Mouse (Mus musculus): Measurements from ENCODE around the gene Acly. TPM values are rescaled to one million over a fixed set of nuclear protein-coding genes. Genes with fewer than 3 reads are reported as not detected.

Acly gene
- polyA plus RNA-seq, 1 experiment, result 62.3 TPM

DNA sequence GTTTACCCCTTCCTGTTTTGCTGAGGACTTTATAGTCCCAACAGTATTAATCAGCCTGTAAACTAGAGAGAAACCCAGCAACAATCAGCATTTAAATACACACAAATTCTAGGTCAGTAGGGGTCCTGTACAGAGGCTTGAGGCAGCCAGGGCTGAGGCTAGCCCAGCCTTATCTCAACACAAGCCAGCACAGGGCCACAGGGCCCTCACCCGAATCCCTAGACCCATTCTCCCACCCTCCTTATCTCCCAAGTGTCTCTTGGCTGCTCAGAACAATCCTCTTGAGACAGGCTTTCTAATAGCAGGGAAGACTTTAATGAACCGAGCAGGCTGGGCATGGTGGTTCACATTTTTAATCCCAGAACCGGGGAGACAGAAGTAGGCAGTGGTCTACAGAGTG is 27.6 kb downstream of the Acly start:
- no peak overlapping the region for H3K27ac ChIP-seq (ENCODE audit: insufficient read depth, low read depth, low read length)
- H3K4me3 ChIP-seq (ENCODE audit: insufficient read depth, low read length), result no peak overlapping the region
- TF ChIP-seq POLR2A (IDR thresholded peaks at IDR 0.05; ENCODE audit: borderline replicate concordance, low read depth, low read length), result no peak
- no peak for TF ChIP-seq CTCF (IDR thresholded peaks at IDR 0.05; ENCODE audit: low read depth, low read length)
- H3K4me1 ChIP-seq (ENCODE audit: control insufficient read depth, insufficient read depth, low read length), result no peaks in the 10 kb centered on the region

DNA sequence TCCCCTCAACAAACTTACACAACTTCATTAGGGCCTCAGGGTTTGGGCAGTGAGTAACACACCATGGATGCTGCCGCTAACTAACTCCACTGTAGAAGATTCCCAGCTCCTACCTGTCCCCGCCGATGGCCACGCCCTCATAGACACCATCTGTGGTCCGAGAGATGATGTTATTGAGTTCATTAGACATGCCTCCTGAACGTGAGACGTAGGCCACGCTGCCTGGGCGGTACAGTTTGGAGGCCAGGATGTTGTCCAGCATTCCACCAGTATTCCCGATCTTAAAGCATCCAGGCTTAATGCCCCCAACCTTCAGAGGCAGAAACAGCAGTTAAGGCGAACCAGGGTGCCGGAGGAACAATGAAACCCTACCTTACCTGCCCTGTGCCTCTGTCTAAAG is 34.0 kb downstream of the Acly start:
- Histone ChIP-seq H3K4me3 (ENCODE audit: insufficient read depth, low read length) (no peak overlapping the region), H3K4me1 (ENCODE audit: control insufficient read depth, insufficient read depth, low read length) (no peaks in the 10 kb centered on the region), H3K27ac (ENCODE audit: insufficient read depth, low read depth, low read length) (no peak overlapping the region)
- TF ChIP-seq CTCF (IDR thresholded peaks at IDR 0.05; ENCODE audit: low read depth, low read length) (no peak), POLR2A (IDR thresholded peaks at IDR 0.05; ENCODE audit: borderline replicate concordance, low read depth, low read length) (no peak)

- H3K27ac ChIP-seq (ENCODE audit: insufficient read depth, low read depth, low read length), result no peak overlapping the region
- TF ChIP-seq CTCF (IDR thresholded peaks at IDR 0.05; ENCODE audit: low read depth, low read length) (no peak), POLR2A (IDR thresholded peaks at IDR 0.05; ENCODE audit: borderline replicate concordance, low read depth, low read length) (no peak)
- H3K4me1 ChIP-seq (ENCODE audit: control insufficient read depth, insufficient read depth, low read length), result no peaks in the 10 kb centered on the region
- no peak overlapping the region for H3K4me3 ChIP-seq (ENCODE audit: insufficient read depth, low read length)
These were observed 36.8 kb downstream of the Acly start for GRCm38 (mm10) chr11:100490951-100491350.

GRCm38 (mm10) chr11:100485801-100486538 is 41.8 kb downstream of the Acly start:
- Histone ChIP-seq H3K4me3 (ENCODE audit: insufficient read depth, low read length) (no peak overlapping the region), H3K27ac (ENCODE audit: insufficient read depth, low read depth, low read length) (no peak overlapping the region), H3K4me1 (ENCODE audit: control insufficient read depth, insufficient read depth, low read length) (peaks cover 6% of the 10 kb centered on the region)
- TF ChIP-seq POLR2A (IDR thresholded peaks at IDR 0.05; ENCODE audit: borderline replicate concordance, low read depth, low read length) (no peak), CTCF (IDR thresholded peaks at IDR 0.05; ENCODE audit: low read depth, low read length) (no peak; the same call in 1 of the 2 replicates)

GRCm38 (mm10) chr11:100484461-100484860 is 43.3 kb downstream of the Acly start:
- Histone ChIP-seq H3K27ac (ENCODE audit: insufficient read depth, low read depth, low read length) (no peak overlapping the region), H3K4me3 (ENCODE audit: insufficient read depth, low read length) (no peak overlapping the region), H3K4me1 (ENCODE audit: control insufficient read depth, insufficient read depth, low read length) (peaks cover 10% of the 10 kb centered on the region)
- TF ChIP-seq POLR2A (IDR thresholded peaks at IDR 0.05; ENCODE audit: borderline replicate concordance, low read depth, low read length) (no peak), CTCF (IDR thresholded peaks at IDR 0.05; ENCODE audit: low read depth, low read length) (no peak)

DNA sequence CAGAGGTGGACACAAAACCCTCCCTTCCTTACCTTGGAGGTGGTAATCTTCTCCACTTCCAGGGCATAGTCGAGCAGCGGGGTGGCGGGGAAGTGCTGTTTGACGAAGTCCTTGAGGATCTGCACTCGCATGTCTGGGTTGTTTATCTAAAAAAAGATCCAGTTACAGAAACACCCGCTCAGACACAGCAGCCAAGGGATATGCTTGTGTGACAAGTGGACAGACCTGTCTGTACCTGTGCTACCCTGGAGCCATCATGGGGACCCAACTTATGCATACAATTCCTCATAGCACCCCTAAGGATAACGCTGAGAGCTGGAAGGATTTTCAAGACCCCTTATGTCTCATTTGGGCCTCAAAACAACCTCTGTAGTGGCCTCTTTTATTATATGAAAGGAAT is 48.6 kb downstream of the Acly start:
- TF ChIP-seq POLR2A (IDR thresholded peaks at IDR 0.05; ENCODE audit: borderline replicate concordance, low read depth, low read length), result no peak
- TF ChIP-seq CTCF (IDR thresholded peaks at IDR 0.05; ENCODE audit: low read depth, low read length), result no peak

GRCm38 (mm10) chr11:100476281-100476680 is 51.5 kb downstream of the Acly start:
- H3K4me1 ChIP-seq (ENCODE audit: control insufficient read depth, insufficient read depth, low read length), result peaks cover 10% of the 10 kb centered on the region
- TF ChIP-seq POLR2A (IDR thresholded peaks at IDR 0.05; ENCODE audit: borderline replicate concordance, low read depth, low read length) (no peak), CTCF (IDR thresholded peaks at IDR 0.05; ENCODE audit: low read depth, low read length) (no peak)
- no peak overlapping the region for H3K4me3 ChIP-seq (ENCODE audit: insufficient read depth, low read length)
- H3K27ac ChIP-seq (ENCODE audit: insufficient read depth, low read depth, low read length), result no peak overlapping the region

More for the DNA sequence above, 48.6 kb downstream of the Acly start:
- Histone ChIP-seq H3K4me3 (ENCODE audit: insufficient read depth, low read length) (no peak overlapping the region), H3K27ac (ENCODE audit: insufficient read depth, low read depth, low read length) (no peak overlapping the region), H3K4me1 (ENCODE audit: control insufficient read depth, insufficient read depth, low read length) (peaks cover 16% of the 10 kb centered on the region)

- H3K4me3 ChIP-seq (ENCODE audit: insufficient read depth, low read length), result peak overlapping the region; percentile 17; the same call in 1 of the 2 replicates
- no peak overlapping the region for H3K27ac ChIP-seq (ENCODE audit: insufficient read depth, low read depth, low read length)
- TF ChIP-seq POLR2A (IDR thresholded peaks at IDR 0.05; ENCODE audit: borderline replicate concordance, low read depth, low read length) (no peak), CTCF (IDR thresholded peaks at IDR 0.05; ENCODE audit: low read depth, low read length) (no peak)
- H3K4me1 ChIP-seq (ENCODE audit: control insufficient read depth, insufficient read depth, low read length), result peaks cover 6% of the 10 kb centered on the region
These were observed 54.9 kb downstream of the Acly start for GRCm38 (mm10) chr11:100472935-100473295.

DNA sequence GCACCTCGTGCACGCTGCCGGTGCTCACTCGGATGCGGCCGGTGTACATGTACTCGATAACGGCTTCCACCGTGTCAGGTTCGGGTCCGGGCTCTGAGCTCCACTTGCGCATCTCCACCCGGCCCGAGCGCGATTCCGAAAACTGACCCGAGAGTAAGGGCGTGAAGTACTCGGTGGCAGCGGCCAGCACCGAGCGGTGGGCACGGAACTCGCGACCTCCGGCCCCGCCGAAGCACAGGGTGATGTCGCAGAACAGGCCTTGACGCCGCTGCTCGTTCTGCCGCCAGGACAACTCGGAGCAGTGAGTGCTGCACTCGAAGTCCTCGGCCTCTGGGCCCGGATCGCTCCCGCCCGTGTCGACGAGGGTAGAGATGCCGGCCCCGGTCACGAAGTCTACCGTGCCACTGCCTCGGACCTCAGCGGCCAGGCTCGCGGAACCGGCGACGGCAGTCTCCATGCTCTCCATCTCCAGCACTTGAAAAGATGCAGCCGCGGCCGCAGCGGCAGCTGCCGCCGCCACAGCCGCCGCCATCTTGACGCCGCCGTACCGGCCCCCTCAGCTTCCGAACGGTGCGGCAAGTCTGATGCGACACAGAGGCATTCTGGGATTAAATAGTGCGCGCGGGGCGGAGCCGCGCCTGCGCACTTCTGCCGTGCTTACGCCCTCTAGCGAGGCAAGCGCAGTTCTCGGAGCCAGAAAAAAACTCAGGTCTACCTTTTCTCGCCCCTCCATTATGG is 55.4 kb downstream of the Acly start, which contains the start of gene Klhl11:
Gene Klhl11, minus strand, starts transcription at position 545 of the 738 bp plus-strand sequence.
- Histone ChIP-seq H3K27ac (ENCODE audit: insufficient read depth, low read depth, low read length) (0 out of 2 replicates have a peak within 1 kb of the TSS, but pooled peaks have one; percentile 12), H3K4me1 (ENCODE audit: control insufficient read depth, insufficient read depth, low read length) (peaks cover 3% of the 10 kb centered on the region), H3K4me3 (ENCODE audit: insufficient read depth, low read length) (peak within 1 kb of the TSS; percentile 99)
- TF ChIP-seq POLR2A (IDR thresholded peaks at IDR 0.05; ENCODE audit: borderline replicate concordance, low read depth, low read length), result peak; percentile 73; the same call in 1 of the 2 replicates
- peak; percentile 51 for TF ChIP-seq CTCF (IDR thresholded peaks at IDR 0.05; ENCODE audit: low read depth, low read length)
